Mouse (Mus musculus) CH12F3 (cell line): ENCODE measurements around the gene Fermt3.
"Not testable (repeated sequence)": the region's sequence is repeated elsewhere in the genome, so short reads cannot be mapped to it uniquely, and the experiment has no call there.

Experiments used
- in situ Hi-C: fragments of 300-500 bp; cut with MboI; formaldehyde crosslinking; loops from 2 replicates; pipeline ENCODE4 v1.14.3; 2020; ENCODE audit warnings: low sequenced_read_pairs

Gene Fermt3

DNA sequence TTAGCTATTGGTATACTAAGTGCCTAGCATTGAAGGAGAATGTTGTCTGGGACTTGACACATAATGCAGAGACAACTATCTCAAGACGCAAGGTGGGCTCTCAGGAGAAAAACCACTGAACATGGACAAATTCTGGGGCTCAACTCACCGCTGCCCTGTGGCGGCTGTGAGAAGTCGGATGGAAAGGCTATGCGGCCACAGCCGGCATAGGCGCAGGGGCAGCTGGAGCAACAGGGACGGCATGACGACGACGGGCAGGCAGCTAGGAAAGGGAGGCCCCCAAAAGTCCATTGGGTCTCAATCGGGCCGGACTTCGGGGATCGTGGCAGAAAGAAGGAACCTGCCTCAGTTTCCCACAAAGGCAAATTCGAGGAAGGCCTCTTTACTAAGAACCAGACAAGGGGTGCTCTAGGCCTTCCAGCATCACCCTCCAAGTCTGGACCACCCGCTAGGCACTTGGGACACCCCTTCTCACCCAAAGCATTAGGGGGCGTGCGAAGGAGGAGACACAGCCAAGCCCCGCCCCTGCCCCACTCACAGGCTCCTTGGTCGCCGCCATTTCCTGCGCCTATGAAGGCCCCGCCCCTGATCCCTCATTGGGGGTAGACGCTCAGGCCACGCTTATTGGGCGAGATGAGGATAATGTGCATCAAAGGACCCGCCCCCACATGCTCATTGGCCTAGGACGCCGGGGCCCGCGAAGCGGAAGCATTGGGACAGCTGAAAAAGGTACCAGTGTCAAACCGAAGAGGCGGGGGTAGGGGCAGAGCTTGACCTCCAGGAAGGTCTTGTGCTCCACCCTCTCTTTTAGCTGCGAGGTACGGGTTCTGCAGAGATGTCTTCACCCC, 27.0 kb downstream of the Fermt3 start, which contains the start of gene Dnajc4:
Dnajc4 (minus strand) TSS at position 562 of the 848 bp plus-strand sequence.
- in situ Hi-C loops: no loop called here

DNA sequence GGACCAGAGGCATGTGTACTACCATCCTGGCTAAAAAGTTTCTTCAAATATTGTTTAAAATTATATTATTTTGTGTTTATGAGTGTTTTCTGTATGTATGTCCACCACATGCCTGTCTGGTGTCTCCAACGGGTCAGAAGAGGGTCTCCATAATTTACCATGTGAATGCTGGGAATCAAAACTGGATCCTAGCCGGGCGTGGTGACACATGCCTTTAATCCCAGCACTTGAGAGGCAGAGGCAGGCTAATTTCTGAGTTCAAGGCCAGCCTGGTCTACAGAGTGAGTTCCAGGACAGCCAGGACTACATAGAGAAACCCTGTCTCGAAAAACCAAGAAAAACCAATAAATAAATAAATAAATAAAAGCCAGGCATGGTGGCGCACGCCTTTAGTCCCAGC, 28.1 kb downstream of the Fermt3 start:
- in situ Hi-C loops: not testable (repeated sequence)

DNA sequence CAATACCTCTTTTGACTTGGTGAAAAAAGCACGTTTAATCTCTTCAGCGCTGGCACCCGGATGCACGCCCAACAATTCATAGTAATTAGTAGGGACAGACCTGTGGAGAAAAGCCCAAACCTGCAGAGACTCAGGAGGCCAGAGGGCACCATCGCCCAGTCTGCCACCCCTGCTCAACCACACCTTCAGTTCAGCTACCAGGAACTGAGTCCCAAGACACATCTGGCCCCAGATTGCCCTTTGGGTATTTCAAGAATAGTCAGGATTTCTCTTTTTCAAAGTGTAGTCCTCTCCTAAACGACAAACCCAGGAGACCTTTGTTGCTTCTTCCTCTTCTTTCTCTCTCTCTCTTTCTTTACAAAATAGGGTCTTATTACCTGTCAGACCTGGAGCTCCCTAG, 28.6 kb downstream of the Fermt3 start:
- in situ Hi-C loops: no loop called here

DNA sequence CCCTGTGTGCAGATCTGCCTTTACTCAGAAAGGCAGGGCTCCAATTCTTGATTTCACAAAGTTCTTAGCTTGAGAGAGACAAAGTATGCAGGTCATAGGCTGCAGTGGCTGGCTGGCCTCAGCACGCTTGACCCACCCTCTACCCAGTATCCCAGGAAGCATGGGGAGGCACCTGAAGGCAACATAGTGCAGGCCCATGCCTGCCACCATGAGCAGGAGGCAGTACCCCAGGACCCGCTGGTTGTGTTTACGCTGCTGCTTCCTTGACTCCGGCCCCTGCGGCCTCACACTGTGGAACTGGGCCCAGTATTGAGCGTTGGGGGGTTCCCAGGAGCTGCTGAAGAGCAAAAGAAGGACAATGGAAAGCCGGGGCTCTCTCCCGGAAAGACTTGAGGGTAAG, 30.0 kb downstream of the Fermt3 start:
- in situ Hi-C loops: no loop called here

DNA sequence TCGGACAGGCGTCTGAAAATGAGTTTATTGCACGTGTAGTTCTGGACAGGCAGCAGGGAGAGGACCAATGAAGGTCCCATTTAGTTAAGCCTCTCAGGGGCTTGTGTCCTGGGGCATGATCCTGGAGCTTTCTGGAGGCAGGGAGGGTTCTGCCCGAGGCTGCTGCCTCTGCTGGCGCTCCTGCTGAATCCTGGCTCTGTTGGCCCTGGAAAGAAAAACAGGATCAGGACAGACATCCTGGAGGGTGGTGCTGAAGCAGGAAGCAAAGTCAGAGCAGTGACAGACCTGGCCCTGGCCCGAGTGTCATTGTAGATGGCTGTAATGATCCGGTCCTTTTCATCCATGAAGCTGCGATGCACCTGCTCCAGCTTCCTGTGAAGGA, 31.4 kb downstream of the Fermt3 start:
- in situ Hi-C loops: no loop called here

DNA sequence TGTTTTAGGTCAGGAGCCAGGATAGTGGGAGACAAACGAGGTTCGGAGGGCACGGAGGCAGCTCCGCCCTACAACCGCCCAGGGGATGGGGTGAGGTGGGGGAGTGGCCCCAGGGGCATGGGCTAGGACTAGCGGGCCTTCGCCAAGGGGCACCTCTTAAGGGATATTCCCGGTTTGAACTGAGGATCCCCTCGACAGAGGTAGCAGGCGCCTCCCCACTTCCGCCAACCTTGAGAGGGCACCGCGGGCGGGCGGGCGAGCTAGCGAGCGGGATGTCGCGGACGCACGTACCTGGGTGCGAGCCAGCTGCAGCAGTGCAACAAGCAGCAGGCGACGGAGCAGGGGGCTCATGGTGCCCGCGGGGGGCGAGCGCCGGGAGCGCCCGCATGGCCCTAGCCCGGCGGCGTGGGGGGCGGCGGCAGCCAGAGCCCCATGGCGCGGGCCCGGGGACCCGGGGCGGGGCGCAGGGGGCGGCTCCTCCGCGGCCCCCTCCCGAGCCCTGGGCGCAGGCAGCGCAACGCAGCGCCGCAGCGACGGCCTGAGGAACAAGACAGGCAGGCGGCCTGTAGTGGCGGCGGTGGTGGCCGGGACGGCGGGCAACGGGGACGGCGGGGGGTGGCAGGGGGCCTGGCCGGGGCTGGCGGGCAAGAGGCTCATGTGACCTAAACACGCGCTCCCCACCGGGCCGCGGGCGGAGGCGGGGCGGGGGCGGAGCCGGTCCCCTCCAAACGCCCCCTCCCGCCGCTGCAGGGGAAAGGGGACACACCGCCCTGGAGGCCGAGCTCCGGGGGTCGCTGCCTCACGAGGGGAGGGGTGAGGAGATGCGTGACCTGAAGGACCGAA, 32.0 kb downstream of the Fermt3 start, which contains the start of gene Vegfb:
Vegfb (minus strand) TSS at position 591 of the 843 bp plus-strand sequence.
- in situ Hi-C loops: no loop called here

DNA sequence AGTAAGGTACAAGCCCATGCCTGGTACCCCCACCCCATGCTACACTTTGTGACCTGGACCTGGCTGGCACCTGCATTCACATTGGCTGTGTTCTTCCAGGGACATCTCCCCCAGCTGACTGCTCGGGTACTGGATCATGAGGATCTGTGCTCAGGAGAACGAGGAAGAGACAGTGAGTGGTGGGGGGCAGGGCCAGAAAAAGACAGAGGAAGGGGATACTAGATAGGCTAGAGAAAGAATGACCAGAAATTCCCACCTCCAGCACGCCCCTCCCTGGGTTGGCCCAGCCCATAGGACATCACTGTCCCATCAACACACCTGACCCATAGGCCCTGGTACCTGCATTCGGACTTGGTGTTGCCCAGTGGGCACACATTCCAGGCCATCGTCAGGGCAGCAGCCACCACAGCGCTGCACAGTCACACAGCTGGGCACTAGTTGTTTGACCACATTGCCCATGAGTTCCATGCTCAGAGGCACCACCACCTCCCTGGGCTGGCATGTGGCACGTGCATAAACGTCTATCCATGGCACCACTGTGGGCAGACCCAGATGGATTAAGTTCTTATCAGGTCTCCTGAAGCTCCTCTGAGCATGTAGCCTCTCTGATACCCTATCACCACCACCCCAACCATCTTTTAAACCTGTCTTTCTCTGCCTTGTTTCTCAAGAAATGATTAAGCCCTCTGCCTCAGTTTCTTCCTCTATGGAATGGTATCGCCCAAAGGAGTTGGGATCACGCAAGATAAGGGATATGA, 33.1 kb downstream of the Fermt3 start:
- in situ Hi-C loops: no loop called here

DNA sequence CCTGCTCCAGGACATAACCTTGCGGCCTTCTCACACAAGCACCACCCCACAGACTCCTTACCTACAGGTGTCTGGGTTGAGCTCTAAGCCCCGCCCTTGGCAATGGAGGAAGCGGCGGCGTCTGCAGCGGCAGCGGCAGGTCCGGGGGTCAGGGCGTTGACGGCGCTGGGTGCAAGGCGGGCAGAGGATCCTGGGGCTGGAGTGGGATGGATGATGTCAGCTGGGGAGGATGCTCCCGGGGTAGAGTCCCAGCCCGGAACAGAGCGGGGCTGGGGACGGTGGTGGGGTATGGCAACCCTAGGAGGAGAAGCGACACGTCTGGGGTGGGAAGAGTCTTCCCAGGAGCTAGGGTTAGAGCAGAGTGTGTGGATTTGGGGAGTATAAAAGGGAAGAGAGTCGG, 34.0 kb downstream of the Fermt3 start:
- in situ Hi-C loops: no loop called here

DNA sequence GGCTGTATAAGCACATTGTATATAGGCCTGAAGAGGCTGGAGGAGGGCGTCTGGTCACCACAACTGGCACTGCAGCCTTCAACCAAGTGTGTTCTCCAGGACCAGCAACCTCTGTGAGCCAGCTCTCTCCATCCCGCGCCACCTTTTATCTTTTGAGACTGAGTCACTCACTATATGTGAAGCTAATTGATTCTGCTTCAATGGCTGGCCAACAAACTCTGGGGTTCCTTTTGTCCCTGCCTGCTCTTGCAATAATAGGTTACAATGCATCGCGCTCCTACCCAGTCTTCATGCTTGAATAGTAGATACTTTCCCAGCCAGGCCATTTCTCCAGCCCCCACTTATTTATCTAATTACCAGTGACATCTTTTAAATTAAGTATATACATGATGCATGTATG, 35.6 kb downstream of the Fermt3 start:
- in situ Hi-C loops: no loop called here

DNA sequence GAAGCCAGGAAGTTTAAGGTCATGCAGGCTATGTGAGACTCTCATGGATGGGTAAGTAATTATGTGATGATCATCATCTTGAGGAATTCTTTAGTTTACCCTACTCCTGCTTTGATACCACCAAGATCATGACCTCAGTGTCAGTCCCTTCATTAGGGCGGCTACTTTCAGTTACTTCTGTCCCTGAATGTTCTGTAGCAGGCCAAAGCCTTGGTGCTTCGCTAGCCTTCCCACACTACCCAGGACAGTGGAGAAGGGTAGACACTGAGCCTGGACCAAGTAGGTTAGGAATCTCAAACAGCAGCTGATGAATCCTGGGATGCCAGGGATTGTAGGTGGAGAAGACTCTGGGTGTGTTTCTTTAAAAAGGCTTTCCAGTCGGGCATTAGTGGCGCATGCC, 37.8 kb downstream of the Fermt3 start:
- in situ Hi-C loops: no loop called here

DNA sequence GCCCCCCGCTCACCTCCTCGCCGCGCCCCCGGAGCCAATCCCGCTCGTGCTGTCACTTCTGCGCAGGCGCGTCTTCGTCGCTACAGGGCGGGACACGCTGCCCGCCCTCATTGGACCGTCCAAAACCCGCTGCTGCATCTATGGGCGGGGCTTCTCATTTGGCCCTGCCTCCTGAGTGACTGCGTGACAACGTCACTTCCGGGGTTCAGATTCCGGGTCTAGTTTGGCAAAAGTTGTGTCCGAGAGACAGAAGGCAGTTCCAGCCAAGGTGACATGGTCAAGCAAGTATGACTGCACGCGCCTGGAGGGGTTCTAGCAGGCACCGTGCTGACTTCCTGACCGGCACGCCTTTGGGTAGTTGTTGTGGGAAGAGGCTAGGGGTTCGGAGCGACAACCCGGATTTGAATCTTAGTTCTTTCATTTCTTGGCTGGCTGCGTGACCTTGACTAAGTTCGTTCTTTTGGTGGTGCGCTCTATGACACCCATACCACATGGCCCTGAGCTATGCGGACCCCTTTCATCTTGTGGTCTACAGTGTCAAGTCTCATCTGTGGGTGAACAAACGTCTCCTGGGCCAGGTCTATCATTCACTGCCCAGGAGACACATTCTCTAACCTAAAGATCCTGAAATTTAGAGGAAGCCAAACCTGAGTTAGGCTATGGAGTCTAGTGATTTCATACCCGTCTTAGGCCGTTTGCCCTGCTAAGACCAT, 38.7 kb downstream of the Fermt3 start, which contains the start of gene Fkbp2:
Fkbp2 (minus strand) TSS at position 121 of the 713 bp plus-strand sequence.
- in situ Hi-C loops: no loop called here

DNA sequence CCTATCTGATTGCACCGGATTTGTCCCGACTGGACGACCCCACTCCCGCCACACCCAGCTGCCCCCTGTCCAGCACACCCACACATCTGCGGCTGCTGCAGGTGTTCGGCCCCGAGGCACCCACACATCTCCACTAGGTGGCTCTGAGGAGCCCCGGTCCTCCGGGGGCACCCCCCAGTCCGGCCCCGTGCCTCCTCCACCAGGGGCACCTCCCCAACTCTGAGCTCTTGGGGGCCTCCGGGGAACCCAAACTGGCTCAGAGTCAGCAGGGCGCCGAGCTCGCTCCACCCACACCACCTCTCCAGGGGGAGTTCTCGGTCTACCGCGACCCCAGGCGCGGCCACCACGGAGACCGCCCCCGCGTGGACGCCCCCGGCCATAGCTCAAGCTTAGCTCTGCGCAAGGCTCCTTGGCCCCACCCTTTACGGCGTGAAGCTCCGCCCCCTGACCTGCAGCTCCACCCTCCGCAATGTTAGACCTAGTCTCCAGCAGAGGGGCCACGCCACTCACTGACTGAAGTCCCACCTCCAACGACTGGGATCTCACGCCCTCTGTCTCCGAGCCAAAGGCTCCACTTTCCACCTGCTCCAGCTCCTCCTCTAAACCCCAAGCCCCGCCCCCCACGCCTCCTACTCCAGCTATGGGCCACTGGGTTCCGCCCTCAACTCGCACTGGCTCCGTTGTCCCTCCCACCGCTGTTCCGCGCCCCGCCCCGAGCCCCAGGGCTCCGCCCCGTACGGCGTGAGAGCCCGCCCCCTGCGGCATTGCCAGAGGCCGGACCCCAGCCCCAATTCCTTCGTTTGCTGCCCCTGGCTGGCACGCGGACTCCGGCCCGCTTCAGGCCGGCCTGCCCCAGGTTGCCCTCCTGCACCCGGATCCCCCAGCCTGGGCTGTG, 39.5 kb downstream of the Fermt3 start:
- in situ Hi-C loops: no loop called here

DNA sequence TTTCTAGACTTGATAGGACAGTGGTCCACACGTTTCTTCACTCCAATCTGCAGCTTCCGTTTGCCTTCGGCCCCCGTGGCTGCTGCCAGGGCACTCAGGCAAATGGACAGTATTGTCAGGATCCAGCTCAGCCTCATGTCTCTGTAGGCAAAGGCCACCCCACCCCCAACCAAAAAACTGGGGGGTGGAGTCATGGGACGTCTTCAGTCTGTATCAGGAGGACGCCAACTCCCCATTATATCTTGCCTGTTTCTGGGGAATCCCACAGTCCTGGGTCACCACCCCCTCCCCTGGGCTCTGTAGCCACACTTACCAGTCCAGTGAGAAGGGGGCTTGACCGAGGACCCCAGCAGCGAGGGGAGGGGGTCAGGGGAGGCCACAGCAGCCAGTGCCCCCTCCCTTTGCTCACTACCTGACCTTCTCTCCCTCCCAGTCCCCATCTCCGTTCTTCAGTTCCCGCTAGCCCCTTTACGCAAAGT, 40.2 kb downstream of the Fermt3 start:
- in situ Hi-C loops: no loop called here

DNA sequence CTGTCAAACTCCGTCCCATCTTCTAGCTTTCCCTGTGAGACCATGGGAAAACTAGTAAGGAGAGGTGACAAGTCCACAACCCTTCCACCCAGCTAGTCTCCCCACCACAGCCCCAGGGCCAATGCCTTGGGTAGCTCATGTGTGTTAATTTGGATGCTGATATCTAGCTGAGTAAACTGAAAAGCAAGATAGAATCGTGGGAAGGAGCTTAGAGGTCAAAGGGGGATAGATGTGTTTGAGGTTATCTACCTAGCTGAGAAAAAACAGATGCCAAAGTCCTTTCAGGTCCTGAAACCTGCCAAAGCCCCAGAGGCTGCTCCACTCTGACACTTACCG, 40.7 kb downstream of the Fermt3 start:
- in situ Hi-C loops: no loop called here

DNA sequence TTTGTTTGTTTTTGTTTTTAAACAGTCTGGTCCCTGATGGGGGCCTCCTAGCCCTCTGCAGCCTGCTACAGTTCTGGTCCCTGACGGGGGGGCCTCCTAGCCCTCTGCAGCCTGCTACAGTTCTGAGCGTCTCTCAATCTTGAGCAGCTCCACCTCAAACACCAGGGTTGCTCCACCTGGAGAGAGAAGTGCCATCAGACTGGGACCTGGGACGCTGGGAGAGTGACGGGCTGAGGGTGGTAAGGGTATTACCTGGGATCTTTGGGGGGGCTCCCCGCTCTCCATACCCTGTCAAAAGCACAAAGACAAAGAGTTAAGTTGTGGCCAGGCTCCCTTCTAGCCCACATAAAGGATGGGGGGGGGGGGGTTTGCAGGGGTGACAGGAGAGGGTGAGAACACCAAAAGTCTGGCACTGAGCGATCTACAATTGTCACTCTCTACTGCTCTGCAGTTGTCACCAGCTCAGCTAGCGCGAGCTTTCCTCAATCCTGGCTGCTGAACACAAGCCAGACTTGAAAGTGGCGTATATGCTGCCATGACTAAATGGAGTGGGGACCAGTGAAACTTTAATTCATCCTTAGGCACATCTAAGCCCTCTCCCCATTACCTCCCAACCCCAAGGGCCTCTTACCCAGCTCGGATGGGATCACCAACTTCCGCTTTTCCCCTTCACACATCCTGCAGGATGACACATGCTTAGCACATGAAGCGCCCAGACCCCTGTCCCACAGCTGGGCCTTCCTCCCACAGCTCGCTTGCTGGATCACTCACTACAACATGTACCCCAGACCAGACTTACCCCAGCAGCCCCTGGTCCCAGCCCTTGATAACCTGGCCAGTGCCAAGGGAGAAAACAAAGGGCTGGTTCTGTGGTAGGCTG, 41.3 kb downstream of the Fermt3 start:
- in situ Hi-C loops: no loop called here

DNA sequence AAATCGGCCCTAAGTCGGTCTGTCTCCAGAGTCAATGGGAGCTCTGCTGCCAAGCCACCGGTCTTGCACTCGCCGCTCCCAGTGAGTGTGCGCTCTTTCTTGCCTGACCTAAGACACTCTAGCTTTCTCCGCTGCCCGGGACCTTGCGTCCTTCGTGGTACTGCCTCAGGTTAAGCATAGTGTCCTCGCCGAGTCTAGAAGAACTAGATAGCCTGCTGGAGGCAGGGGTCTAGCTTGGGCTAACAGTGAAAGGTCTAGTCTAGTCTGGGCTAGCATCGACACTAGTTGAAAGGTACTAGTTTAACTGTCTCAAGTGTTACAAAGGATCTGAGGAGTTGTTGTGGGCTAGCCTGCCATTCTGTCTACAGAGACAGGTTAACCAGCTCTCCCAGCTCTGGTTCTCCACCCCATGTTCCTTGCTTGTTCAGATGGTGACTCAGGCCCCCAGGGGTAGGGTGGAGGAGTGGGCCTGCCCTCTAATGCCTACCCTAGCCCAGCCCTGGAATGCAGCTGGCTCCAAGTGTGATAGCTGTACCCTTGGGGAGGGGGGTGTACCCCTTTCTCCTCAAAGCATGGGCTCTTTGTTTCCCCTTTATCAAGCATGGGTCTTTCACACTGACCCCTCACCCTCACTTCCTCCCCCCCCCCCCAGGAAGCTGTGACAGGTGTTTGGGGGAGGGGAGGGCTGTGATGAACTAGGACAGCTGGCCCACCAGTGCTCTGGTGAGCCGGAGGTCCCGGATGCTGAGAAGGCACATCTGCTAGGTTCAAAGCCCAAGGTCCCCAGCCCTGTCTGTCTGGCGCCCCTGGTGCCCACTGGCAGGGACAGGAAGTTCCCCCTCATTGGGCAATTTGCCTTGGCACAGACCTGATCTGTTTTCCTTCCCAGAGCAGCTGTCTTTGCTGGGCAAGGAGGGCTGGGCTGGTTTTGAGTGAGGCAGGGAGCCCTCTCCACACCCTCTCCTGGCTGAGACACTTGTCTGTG, 43.4 kb downstream of the Fermt3 start, which contains the start of gene Plcb3:
Plcb3 (minus strand) TSS at position 934 of the 985 bp plus-strand sequence.
- in situ Hi-C loops: no loop called here
